Mouse (Mus musculus) ES-Bruce4 (cell line): ENCODE results near the gene Dct.

Experiments
- CTCF ChIP-seq: IDR thresholded peaks from one replicate; pipeline ENCODE4 v1.8.1; 2011; ENCODE audit warnings: low read depth, low read length
- POLR2A ChIP-seq: IDR thresholded peaks from one replicate; pipeline ENCODE4 v1.8.1; 2011; ENCODE audit warnings: low read length; ENCODE audit not compliant: insufficient read depth

- TF ChIP-seq CTCF (no peak), POLR2A (no peak)
These were observed 18.1 kb upstream of the Dct start for GRCm38 (mm10) chr14:118070100-118070499.
